Mouse (Mus musculus) liver, embryonic 15.5 days (tissue): ENCODE data around the gene Farp1. TPM values are rescaled to one million over a fixed set of nuclear protein-coding genes. Genes with fewer than 3 reads are reported as not detected.
A peak's percentile ranks its signal among the peaks of the same experiment; 100 is the strongest.
"Not testable (repeated sequence)": the region's sequence is repeated elsewhere in the genome, so short reads cannot be mapped to it uniquely, and the experiment has no call there.

Experiments
- ATAC-seq: fragments of 200-750 bp; cut with Nextera tagmentation; 2 replicates; pipeline ENCODE4 v1.8.0; 2017; ENCODE audit warnings: moderate number of reproducible peaks, mild to moderate bottlenecking, moderate library complexity; ENCODE audit not compliant: insufficient read depth
- H3K27ac ChIP-seq: fragments of 300-500 bp; sonication (generic); replicated peaks from 2 replicates; pipeline ENCODE4 v1.5.1; 2015; ENCODE audit warnings: mild to moderate bottlenecking, inconsistent platforms
- H3K27me3 ChIP-seq: fragments of 300-500 bp; sonication (generic); 2 replicates; pipeline ENCODE4 v1.6.1; 2015; ENCODE audit warnings: mild to moderate bottlenecking, inconsistent platforms
- H3K36me3 ChIP-seq: fragments of 300-500 bp; sonication (generic); replicated peaks from 2 replicates; pipeline ENCODE4 v1.6.1; 2015; ENCODE audit warnings: moderate library complexity, mild to moderate bottlenecking, inconsistent platforms
- H3K4me1 ChIP-seq: fragments of 300-500 bp; sonication (generic); replicated peaks from 2 replicates; pipeline ENCODE4 v1.6.1; 2015; ENCODE audit warnings: inconsistent platforms
- H3K4me2 ChIP-seq: fragments of 300-500 bp; sonication (generic); 2 replicates; pipeline ENCODE4 v1.6.1; 2015; ENCODE audit warnings: moderate library complexity, mild to moderate bottlenecking, inconsistent platforms
- H3K4me3 ChIP-seq: fragments of 300-500 bp; sonication (generic); replicated peaks from 2 replicates; pipeline ENCODE4 v1.5.1; 2015; ENCODE audit warnings: mild to moderate bottlenecking, inconsistent platforms
- H3K9ac ChIP-seq: fragments of 300-500 bp; sonication (generic); 2 replicates; pipeline ENCODE4 v1.6.1; 2015; ENCODE audit warnings: moderate library complexity, mild to moderate bottlenecking, inconsistent platforms
- H3K9me3 ChIP-seq: fragments of 300-500 bp; sonication (generic); replicated peaks from 2 replicates; pipeline ENCODE4 v1.6.1; 2016; ENCODE audit warnings: inconsistent platforms
- whole genome bisulfite sequencing: fragments of 180-500 bp; shearing (Covaris S2); methylation state at CpG from one replicate; pipeline ENCODE4 v1.1.7; 2015; ENCODE audit warnings: mixed read lengths; ENCODE audit not compliant: insufficient replicate concordance; 5-methylcytosine and 5-hydroxymethylcytosine counted together
- polyA plus RNA-seq: library from polyadenylated mRNA; unstranded; fragments of >200 nt; fragmentation: Nextera tagmentation; extraction: Ambion mirVana; gene quantifications from 2 replicates; pipeline ENCODE4 v1.2.1, GENCODE M21; 2015

Farp1 gene
- polyA plus RNA-seq, 1 experiment from 2014 or later, result 3.2 TPM

- Histone ChIP-seq H3K27me3 (no peaks in the 10 kb centered on the region), H3K9me3 (no peaks in the 10 kb centered on the region), H3K4me1 (peaks cover 29% of the 10 kb centered on the region), H3K4me2 (no peak overlapping the region), H3K4me3 (no peak overlapping the region), H3K9ac (no peak overlapping the region), H3K27ac (no peak overlapping the region), H3K36me3 (no peaks in the 10 kb centered on the region)
- WGBS, result 52% methylated on average over 2 of the region's 2 CpGs
- no peak for ATAC-seq
These were observed 87.9 kb downstream of the Farp1 start for GRCm38 (mm10) chr14:121122852-121123251.

DNA sequence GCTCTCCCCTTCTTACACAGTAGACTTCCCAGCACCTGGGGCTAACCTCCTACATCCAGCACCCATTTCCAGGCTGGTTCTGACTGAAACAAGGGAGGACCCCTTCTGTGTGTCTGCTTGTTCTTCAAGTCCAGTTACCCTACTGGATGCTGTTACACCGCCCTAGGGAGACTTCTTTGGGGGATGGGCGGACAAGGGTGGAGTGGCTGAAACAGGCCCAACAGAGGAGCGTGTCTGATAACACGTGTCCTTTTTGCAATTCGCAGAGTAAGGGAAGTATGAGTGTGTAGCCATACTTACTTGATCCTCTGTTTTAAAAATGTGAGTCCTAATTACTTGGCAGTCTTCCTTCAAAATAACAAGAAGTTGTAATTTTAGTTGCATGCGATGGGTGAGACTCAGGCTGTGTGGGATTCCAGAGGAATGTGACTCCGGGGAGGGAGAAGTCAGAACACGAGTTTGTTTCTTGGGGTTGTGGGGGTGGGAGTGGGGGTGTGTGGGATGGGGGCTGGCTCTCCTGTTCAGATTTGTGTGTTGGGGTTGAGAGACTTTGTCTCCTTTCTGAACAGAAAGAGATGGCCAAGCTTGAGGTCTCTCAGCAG, 89.5 kb downstream of the Farp1 start:
- no peak overlapping the region; the same call in 1 of the 2 replicates for H3K4me2 ChIP-seq
- no peaks in the 10 kb centered on the region for H3K36me3 ChIP-seq
- peak; percentile 75 for ATAC-seq
- H3K9me3 ChIP-seq, result no peaks in the 10 kb centered on the region
- no peaks in the 10 kb centered on the region for H3K27me3 ChIP-seq
- H3K9ac ChIP-seq, result no peak overlapping the region
- 55% methylated on average over 8 of the region's 8 CpGs for WGBS
- no peak overlapping the region for H3K27ac ChIP-seq
- no peak overlapping the region for H3K4me3 ChIP-seq
- peaks cover 33% of the 10 kb centered on the region for H3K4me1 ChIP-seq

DNA sequence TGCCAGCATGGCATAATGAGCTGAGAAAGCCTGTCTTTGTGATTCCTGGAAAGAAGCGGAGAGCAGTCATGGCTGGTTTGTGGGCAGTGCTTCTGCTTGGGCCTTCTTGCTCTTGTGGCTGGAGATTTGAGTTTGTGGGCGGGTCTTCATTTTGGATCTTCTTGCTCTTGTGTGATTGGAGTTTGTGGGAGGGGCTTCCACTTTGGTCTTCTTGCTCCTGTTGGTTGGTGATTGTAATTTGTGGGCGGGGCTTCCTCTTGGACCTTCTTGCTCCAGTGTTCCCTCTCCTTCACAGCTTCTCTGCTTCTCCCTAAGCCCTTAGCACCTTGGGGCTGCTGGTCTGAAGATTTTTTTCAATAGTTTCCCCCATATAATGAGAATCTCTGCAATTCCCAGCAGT, 90.7 kb downstream of the Farp1 start:
- no peak for ATAC-seq
- no peaks in the 10 kb centered on the region for H3K27me3 ChIP-seq
- H3K4me3 ChIP-seq, result no peak overlapping the region
- H3K9me3 ChIP-seq, result no peaks in the 10 kb centered on the region
- H3K9ac ChIP-seq, result no peak overlapping the region
- H3K36me3 ChIP-seq, result no peaks in the 10 kb centered on the region
- H3K4me2 ChIP-seq, result no peak overlapping the region
- WGBS, result 59% methylated on average over 3 of the region's 3 CpGs
- H3K27ac ChIP-seq, result no peak overlapping the region
- H3K4me1 ChIP-seq, result peaks cover 35% of the 10 kb centered on the region

GRCm38 (mm10) chr14:121126291-121126690, 91.3 kb downstream of the Farp1 start:
- WGBS, result 64% methylated on average over 4 of the region's 4 CpGs
- no peak for ATAC-seq
- Histone ChIP-seq H3K36me3 (no peaks in the 10 kb centered on the region), H3K9ac (no peak overlapping the region), H3K4me3 (no peak overlapping the region), H3K4me2 (no peak overlapping the region), H3K27ac (no peak overlapping the region), H3K27me3 (no peaks in the 10 kb centered on the region), H3K4me1 (peaks cover 40% of the 10 kb centered on the region), H3K9me3 (no peaks in the 10 kb centered on the region)

- H3K4me2 ChIP-seq, result no peak overlapping the region
- ATAC-seq, result no peak
- no peaks in the 10 kb centered on the region for H3K36me3 ChIP-seq
- H3K4me3 ChIP-seq, result no peak overlapping the region
- H3K9me3 ChIP-seq, result no peaks in the 10 kb centered on the region
- no peaks in the 10 kb centered on the region for H3K27me3 ChIP-seq
- H3K4me1 ChIP-seq, result peaks cover 38% of the 10 kb centered on the region
- no peak overlapping the region; the same call in 1 of the 2 replicates for H3K27ac ChIP-seq
- H3K9ac ChIP-seq, result no peak overlapping the region
- WGBS, result 56% methylated on average over 20 of the region's 20 CpGs
These were observed 94.1 kb downstream of the Farp1 start for GRCm38 (mm10) chr14:121128858-121129800.

- not testable (repeated sequence) for H3K9me3 ChIP-seq, H3K9ac ChIP-seq, H3K4me2 ChIP-seq, ATAC-seq, H3K4me3 ChIP-seq, H3K36me3 ChIP-seq, H3K27me3 ChIP-seq, H3K27ac ChIP-seq
- WGBS, result 33% methylated on average over 1 of the region's 1 CpGs
- peaks cover 29% of the 10 kb centered on the region for H3K4me1 ChIP-seq
These were observed 95.4 kb downstream of the Farp1 start for GRCm38 (mm10) chr14:121130351-121130750.

DNA sequence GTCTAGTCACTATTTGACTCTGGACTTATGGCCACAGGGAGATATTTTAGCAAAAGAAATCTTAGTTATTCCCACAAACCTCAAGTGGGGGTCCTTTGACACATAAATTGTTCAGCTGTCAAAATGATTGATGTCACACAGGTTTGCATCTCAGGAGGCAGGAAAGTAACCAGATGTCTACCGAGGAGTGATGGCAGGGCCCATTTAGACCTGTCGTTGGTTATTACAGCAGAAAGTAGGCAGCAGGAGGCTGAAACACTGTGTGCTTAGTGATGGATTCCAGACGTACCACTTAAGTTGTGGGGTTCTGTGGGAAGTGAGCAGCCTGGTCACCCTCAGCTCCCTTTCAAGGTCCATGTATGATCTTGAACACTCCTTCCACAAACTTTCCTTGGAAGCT, 99.4 kb downstream of the Farp1 start:
- H3K27ac ChIP-seq, result no peak overlapping the region
- H3K36me3 ChIP-seq, result no peaks in the 10 kb centered on the region
- peaks cover 41% of the 10 kb centered on the region for H3K4me1 ChIP-seq
- no peaks in the 10 kb centered on the region for H3K9me3 ChIP-seq
- no peak overlapping the region for H3K4me3 ChIP-seq
- H3K9ac ChIP-seq, result no peak overlapping the region
- no peak overlapping the region for H3K4me2 ChIP-seq
- no peaks in the 10 kb centered on the region for H3K27me3 ChIP-seq
- WGBS, result 49% methylated on average over 3 of the region's 3 CpGs
- no peak for ATAC-seq

DNA sequence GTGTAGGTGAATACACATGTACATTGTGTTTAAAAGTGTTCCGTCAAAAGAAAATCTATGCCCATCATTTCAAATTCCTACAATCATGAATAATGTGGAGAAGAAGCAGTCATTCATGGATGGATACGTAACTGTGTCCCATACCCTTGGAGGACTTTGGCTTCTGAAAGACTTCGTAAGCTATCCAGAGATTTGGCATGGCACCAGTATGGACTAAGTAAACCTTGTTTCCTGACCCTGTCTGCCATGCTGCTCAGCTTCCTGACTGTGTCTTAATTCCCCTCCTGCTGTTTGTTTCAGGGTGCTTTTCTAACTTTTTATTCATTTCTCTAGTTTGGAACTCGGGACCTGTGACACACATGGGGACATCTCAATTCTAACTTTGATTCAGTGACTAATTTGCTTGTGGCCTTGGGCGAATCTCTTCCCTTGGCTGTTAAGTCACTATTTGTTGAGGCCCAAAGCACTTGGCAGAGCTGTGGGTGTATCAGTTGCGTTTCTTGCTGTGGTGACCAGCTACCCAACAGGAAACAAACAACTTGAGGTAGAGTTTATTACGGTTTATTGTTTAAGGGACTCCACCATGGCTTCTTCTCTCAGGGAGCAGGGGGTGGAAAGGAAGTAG, 108.9 kb downstream of the Farp1 start:
- no peak for ATAC-seq
- H3K4me3 ChIP-seq, result no peak overlapping the region
- no peaks in the 10 kb centered on the region for H3K27me3 ChIP-seq
- H3K9me3 ChIP-seq, result no peaks in the 10 kb centered on the region
- no peak overlapping the region for H3K4me2 ChIP-seq
- H3K9ac ChIP-seq, result no peak overlapping the region
- 60% methylated on average over 7 of the region's 7 CpGs for WGBS
- no peaks in the 10 kb centered on the region for H3K36me3 ChIP-seq
- no peak overlapping the region for H3K27ac ChIP-seq
- H3K4me1 ChIP-seq, result peaks cover 35% of the 10 kb centered on the region; the same call in 1 of the 2 replicates

GRCm38 (mm10) chr14:121144496-121144895, 109.5 kb downstream of the Farp1 start:
- Histone ChIP-seq H3K36me3 (no peaks in the 10 kb centered on the region), H3K27me3 (no peaks in the 10 kb centered on the region), H3K9me3 (no peaks in the 10 kb centered on the region), H3K27ac (peak overlapping the region; percentile 76; the same call in 1 of the 2 replicates), H3K4me1 (peaks cover 35% of the 10 kb centered on the region; the same call in 1 of the 2 replicates), H3K9ac (no peak overlapping the region), H3K4me3 (no peak overlapping the region), H3K4me2 (peak overlapping the region; percentile 42; the same call in 1 of the 2 replicates)
- 46% methylated on average over 2 of the region's 2 CpGs for WGBS
- no peak for ATAC-seq

GRCm38 (mm10) chr14:121145291-121145690, 110.3 kb downstream of the Farp1 start:
- no peak overlapping the region for H3K9ac ChIP-seq
- H3K27ac ChIP-seq, result peak overlapping the region; percentile 76
- 45% methylated on average over 3 of the region's 3 CpGs for WGBS
- H3K4me1 ChIP-seq, result peaks cover 28% of the 10 kb centered on the region; the same call in 1 of the 2 replicates
- H3K36me3 ChIP-seq, result no peaks in the 10 kb centered on the region
- no peaks in the 10 kb centered on the region for H3K9me3 ChIP-seq
- peak overlapping the region; percentile 27 for H3K4me3 ChIP-seq
- peak overlapping the region; percentile 42 for H3K4me2 ChIP-seq
- H3K27me3 ChIP-seq, result no peaks in the 10 kb centered on the region
- 0 out of 2 replicates have a peak, but pooled peaks have one; percentile 17 for ATAC-seq

- Histone ChIP-seq H3K4me1 (peaks cover 27% of the 10 kb centered on the region; the same call in 1 of the 2 replicates), H3K4me3 (peak overlapping the region; percentile 27), H3K27me3 (no peaks in the 10 kb centered on the region), H3K27ac (peak overlapping the region; percentile 76), H3K9me3 (no peaks in the 10 kb centered on the region), H3K4me2 (peak overlapping the region; percentile 42), H3K36me3 (no peaks in the 10 kb centered on the region), H3K9ac (no peak overlapping the region)
- ATAC-seq, result peak; percentile 64
- WGBS, result 28% methylated on average over 10 of the region's 10 CpGs
These were observed 110.7 kb downstream of the Farp1 start for GRCm38 (mm10) chr14:121145698-121146097.
